Mouse (Mus musculus): ENCODE data around the gene C1s2. TPM values are rescaled to one million over a fixed set of nuclear protein-coding genes. Genes with fewer than 3 reads are reported as not detected.

The C1s2 gene
- polyA plus RNA-seq, 2 experiments, result 0.01 TPM; not detected in 1

DNA sequence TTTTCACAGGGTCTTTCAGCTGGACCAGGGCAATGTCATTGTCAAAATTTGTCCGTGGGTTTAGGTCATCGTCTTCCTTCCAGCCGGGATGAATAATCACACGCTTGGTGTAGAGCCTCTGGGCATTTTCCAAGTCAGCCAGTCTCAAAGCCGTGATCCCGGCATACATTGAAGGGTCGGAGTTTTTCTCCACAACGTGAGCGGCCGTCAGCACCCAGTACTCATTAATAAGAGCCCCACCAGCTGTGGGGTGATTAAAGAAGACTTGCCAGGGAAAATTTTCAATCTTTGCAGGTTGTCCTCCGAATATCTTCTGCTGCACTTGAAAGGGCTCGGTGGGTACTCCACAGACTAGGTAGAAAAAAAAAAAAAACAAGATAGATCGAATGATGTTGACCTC is 10.3 kb downstream of the C1s2 start:
- 74% methylated on average over 13 of the region's 13 CpGs for WGBS (ENCODE audit: insufficient replicate concordance)
- H3K9ac ChIP-seq (replicated peaks), result no peak overlapping the region
- H3K27me3 ChIP-seq (ENCODE audit: control insufficient read depth, insufficient read depth, low read length), result no peaks in the 10 kb centered on the region
- no peak for TF ChIP-seq EP300 (IDR thresholded peaks at IDR 0.05; ENCODE audit: low read depth)
- TF ChIP-seq CTCF (IDR thresholded peaks at IDR 0.05; ENCODE audit: low read depth), result no peak
- ATAC-seq (ENCODE audit: insufficient read depth) (no peak), DNase-seq (ENCODE audit: low read depth in 3 of 3, low spot score in 3 of 3) (no peak)
- no peaks in the 10 kb centered on the region for H3K36me3 ChIP-seq (replicated peaks; ENCODE audit: control insufficient read depth, insufficient read depth, low read depth)
- no peaks in the 10 kb centered on the region for H3K9me3 ChIP-seq (ENCODE audit: control insufficient read depth, low read length)
- no peak overlapping the region for H3K27ac ChIP-seq
- no peaks in the 10 kb centered on the region for H3K4me1 ChIP-seq (replicated peaks; ENCODE audit: control insufficient read depth in 2 of 2, insufficient read depth in 2 of 2, low read length in 1 of 2)
- no peak overlapping the region for H3K4me3 ChIP-seq (ENCODE audit: insufficient read depth in 1 of 2, low read depth in 2 of 2, low read length in 2 of 2)
- no peak overlapping the region for H3K4me2 ChIP-seq (ENCODE audit: low read depth)

DNA sequence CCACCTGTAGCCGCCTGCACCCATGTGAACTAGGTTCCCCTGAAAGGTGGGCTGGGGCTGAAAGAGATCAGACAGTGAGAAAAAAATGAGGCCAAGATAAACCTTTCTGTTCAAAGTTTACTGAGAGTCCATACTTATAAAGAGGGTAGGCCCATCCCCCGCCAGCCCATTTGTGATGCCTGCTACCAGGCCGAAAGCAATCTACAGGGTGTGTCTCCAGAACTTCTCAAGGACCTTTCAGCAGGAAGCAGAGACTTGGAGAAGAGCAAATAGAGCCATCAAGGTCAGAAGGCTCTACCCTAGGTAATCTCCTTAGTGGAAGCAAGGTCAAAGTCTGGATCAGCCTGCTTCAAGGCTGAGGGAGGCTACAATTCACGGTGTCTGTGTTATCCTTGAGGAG is 33.9 kb downstream of the C1s2 start:
- Histone ChIP-seq H3K36me3 (replicated peaks; ENCODE audit: control insufficient read depth, insufficient read depth, low read depth) (no peaks in the 10 kb centered on the region), H3K9me3 (ENCODE audit: control insufficient read depth, low read length) (no peaks in the 10 kb centered on the region), H3K4me3 (ENCODE audit: insufficient read depth in 1 of 2, low read depth in 2 of 2, low read length in 2 of 2) (no peak overlapping the region), H3K27ac (no peak overlapping the region), H3K4me1 (replicated peaks; ENCODE audit: control insufficient read depth in 2 of 2, insufficient read depth in 2 of 2, low read length in 1 of 2) (no peaks in the 10 kb centered on the region), H3K9ac (replicated peaks) (no peak overlapping the region), H3K27me3 (ENCODE audit: control insufficient read depth, insufficient read depth, low read length) (no peaks in the 10 kb centered on the region), H3K4me2 (ENCODE audit: low read depth) (no peak overlapping the region)
- TF ChIP-seq EP300 (IDR thresholded peaks at IDR 0.05; ENCODE audit: low read depth) (no peak), CTCF (IDR thresholded peaks at IDR 0.05; ENCODE audit: low read depth) (no peak)
- ATAC-seq (ENCODE audit: insufficient read depth) (no peak), DNase-seq (ENCODE audit: low read depth in 3 of 3, low spot score in 3 of 3) (no peak)
- WGBS (ENCODE audit: insufficient replicate concordance), result 79% methylated on average over 4 of the region's 4 CpGs

DNA sequence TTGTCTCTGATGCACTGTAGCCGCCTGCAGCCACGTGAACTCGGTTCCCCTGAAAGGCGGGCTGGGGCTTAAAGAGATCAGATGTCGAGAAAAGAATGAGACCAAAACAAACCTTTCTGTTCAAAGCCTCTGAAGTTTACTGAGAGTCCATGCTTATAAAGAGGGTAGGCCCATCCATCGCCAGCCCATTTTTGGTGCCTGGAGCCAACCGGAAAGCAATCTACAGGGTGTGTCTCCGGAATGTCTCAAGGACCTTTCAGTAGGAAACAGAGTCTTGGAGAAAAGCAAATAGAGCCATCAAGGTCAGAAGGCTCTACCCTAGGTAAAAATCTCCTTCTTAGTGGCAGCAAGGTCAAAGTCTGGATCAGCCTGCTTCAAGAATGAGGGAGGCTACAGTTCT is 42.8 kb downstream of the C1s2 start:
- WGBS (ENCODE audit: insufficient replicate concordance), result 77% methylated on average over 8 of the region's 8 CpGs
- Histone ChIP-seq H3K36me3 (replicated peaks; ENCODE audit: control insufficient read depth, insufficient read depth, low read depth) (no peaks in the 10 kb centered on the region), H3K9me3 (ENCODE audit: control insufficient read depth, low read length) (no peaks in the 10 kb centered on the region), H3K27ac (no peak overlapping the region), H3K4me3 (ENCODE audit: insufficient read depth in 1 of 2, low read depth in 2 of 2, low read length in 2 of 2) (no peak overlapping the region), H3K4me1 (replicated peaks; ENCODE audit: control insufficient read depth in 2 of 2, insufficient read depth in 2 of 2, low read length in 1 of 2) (no peaks in the 10 kb centered on the region), H3K27me3 (ENCODE audit: control insufficient read depth, insufficient read depth, low read length) (no peaks in the 10 kb centered on the region), H3K9ac (replicated peaks) (no peak overlapping the region), H3K4me2 (ENCODE audit: low read depth) (no peak overlapping the region)
- ATAC-seq (ENCODE audit: insufficient read depth), result no peak
- no peak for TF ChIP-seq EP300 (IDR thresholded peaks at IDR 0.05; ENCODE audit: low read depth)
- TF ChIP-seq CTCF (IDR thresholded peaks at IDR 0.05; ENCODE audit: low read depth), result no peak
- no peak for DNase-seq (ENCODE audit: low read depth in 3 of 3, low spot score in 3 of 3)

DNA sequence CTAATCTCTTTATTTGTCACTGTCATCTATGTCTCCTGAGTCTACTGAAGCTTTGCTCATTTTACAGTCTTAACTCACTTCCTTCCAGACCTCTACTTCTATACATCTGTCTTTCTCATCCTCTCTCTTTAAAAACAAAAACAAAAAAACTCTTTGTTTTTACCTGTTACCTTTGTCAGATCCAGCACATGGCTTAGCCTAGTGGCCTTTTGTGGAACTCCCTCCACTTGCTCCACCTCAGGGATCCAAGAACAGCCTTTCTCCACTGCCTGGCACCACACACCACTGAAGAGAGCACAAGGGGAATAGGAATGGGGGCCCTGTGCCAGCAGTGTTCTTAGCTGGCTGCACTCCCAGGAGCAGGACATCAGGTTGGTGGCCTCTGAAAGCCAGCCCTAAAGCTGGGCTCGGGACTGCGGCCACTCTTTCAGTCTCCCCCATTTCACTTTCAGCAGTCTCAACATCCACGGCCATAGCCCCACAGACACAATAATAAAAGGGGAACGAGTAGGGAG is 43.6 kb downstream of the C1s2 start:
- no peak overlapping the region for H3K4me3 ChIP-seq (ENCODE audit: insufficient read depth in 1 of 2, low read depth in 2 of 2, low read length in 2 of 2)
- no peaks in the 10 kb centered on the region for H3K36me3 ChIP-seq (replicated peaks; ENCODE audit: control insufficient read depth, insufficient read depth, low read depth)
- no peak for TF ChIP-seq EP300 (IDR thresholded peaks at IDR 0.05; ENCODE audit: low read depth)
- no peak for TF ChIP-seq CTCF (IDR thresholded peaks at IDR 0.05; ENCODE audit: low read depth)
- ATAC-seq (ENCODE audit: insufficient read depth) (no peak), DNase-seq (ENCODE audit: low read depth in 3 of 3, low spot score in 3 of 3) (no peak)
- H3K4me1 ChIP-seq (replicated peaks; ENCODE audit: control insufficient read depth in 2 of 2, insufficient read depth in 2 of 2, low read length in 1 of 2), result no peaks in the 10 kb centered on the region
- H3K4me2 ChIP-seq (ENCODE audit: low read depth), result no peak overlapping the region
- H3K27ac ChIP-seq, result no peak overlapping the region
- WGBS (ENCODE audit: insufficient replicate concordance), result 62% methylated on average over 4 of the region's 4 CpGs
- no peak overlapping the region for H3K9ac ChIP-seq (replicated peaks)
- no peaks in the 10 kb centered on the region for H3K9me3 ChIP-seq (ENCODE audit: control insufficient read depth, low read length)
- no peaks in the 10 kb centered on the region for H3K27me3 ChIP-seq (ENCODE audit: control insufficient read depth, insufficient read depth, low read length)

DNA sequence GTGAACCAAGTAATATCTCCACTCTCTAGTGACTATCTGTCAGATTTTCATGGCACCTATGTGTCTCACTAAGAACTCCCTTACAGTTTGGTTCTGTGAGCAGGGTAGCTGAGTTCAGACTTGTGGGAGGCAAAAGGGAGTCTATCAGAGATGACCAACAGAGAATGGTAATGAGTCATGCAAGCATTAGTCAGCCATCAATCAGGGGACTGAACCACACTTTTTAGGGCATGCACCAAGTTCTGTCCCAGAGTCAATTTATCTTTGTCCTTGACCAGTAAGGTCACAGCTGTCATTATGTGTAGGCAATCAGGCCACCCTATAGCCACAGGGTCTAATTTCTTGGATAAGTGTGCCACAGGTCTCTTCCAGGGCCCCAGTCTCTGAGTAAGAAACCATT is 47.1 kb downstream of the C1s2 start:
- Histone ChIP-seq H3K4me2 (ENCODE audit: low read depth) (no peak overlapping the region), H3K4me3 (ENCODE audit: insufficient read depth in 1 of 2, low read depth in 2 of 2, low read length in 2 of 2) (no peak overlapping the region), H3K9ac (replicated peaks) (no peak overlapping the region), H3K9me3 (ENCODE audit: control insufficient read depth, low read length) (no peaks in the 10 kb centered on the region), H3K27me3 (ENCODE audit: control insufficient read depth, insufficient read depth, low read length) (no peaks in the 10 kb centered on the region), H3K36me3 (replicated peaks; ENCODE audit: control insufficient read depth, insufficient read depth, low read depth) (no peaks in the 10 kb centered on the region), H3K4me1 (replicated peaks; ENCODE audit: control insufficient read depth in 2 of 2, insufficient read depth in 2 of 2, low read length in 1 of 2) (no peaks in the 10 kb centered on the region), H3K27ac (no peak overlapping the region)
- ATAC-seq (ENCODE audit: insufficient read depth), result no peak
- TF ChIP-seq CTCF (IDR thresholded peaks at IDR 0.05; ENCODE audit: low read depth), result no peak
- TF ChIP-seq EP300 (IDR thresholded peaks at IDR 0.05; ENCODE audit: low read depth), result no peak
- no peak for DNase-seq (ENCODE audit: low read depth in 3 of 3, low spot score in 3 of 3)
